Mouse (Mus musculus) liver, embryonic 13.5 days (tissue): ENCODE data around the gene Olfr1346. TPM values are rescaled to one million over a fixed set of nuclear protein-coding genes. Genes with fewer than 3 reads are reported as not detected.
A peak's percentile ranks its signal among the peaks of the same experiment; 100 is the strongest.
"Not testable (repeated sequence)": the region's sequence is repeated elsewhere in the genome, so short reads cannot be mapped to it uniquely, and the experiment has no call there.

ENCODE experiments used
- ATAC-seq: fragments of 200-750 bp; cut with Nextera tagmentation; 2 replicates; pipeline ENCODE4 v1.8.0; 2017; ENCODE audit warnings: low read depth, mild to moderate bottlenecking, moderate number of reproducible peaks, moderate library complexity
- DNase-seq: peaks from one replicate; pipeline ENCODE4 v3.0.0; 2022
- H3K27ac ChIP-seq: fragments of 300-500 bp; sonication (generic); 2 replicates; pipeline ENCODE4 v1.5.1; 2015; ENCODE audit warnings: moderate library complexity, mild to moderate bottlenecking, inconsistent platforms
- H3K27me3 ChIP-seq: fragments of 300-500 bp; sonication (generic); 2 replicates; pipeline ENCODE4 v1.6.1; 2015; ENCODE audit warnings: mild to moderate bottlenecking, inconsistent platforms
- H3K36me3 ChIP-seq: fragments of 300-500 bp; sonication (generic); 2 replicates; pipeline ENCODE4 v1.6.1; 2015; ENCODE audit warnings: mild to moderate bottlenecking, inconsistent platforms
- H3K4me1 ChIP-seq: fragments of 300-500 bp; sonication (generic); replicated peaks from 2 replicates; pipeline ENCODE4 v1.6.1; 2015; ENCODE audit warnings: inconsistent platforms
- H3K4me2 ChIP-seq: fragments of 300-500 bp; sonication (generic); 2 replicates; pipeline ENCODE4 v1.6.1; 2015; ENCODE audit warnings: inconsistent platforms, mild to moderate bottlenecking, moderate library complexity
- H3K4me3 ChIP-seq: fragments of 300-500 bp; sonication (generic); replicated peaks from 2 replicates; pipeline ENCODE4 v1.5.1; 2015; ENCODE audit warnings: mild to moderate bottlenecking, inconsistent platforms
- H3K9ac ChIP-seq: fragments of 300-500 bp; sonication (generic); 2 replicates; pipeline ENCODE4 v1.6.1; 2015; ENCODE audit warnings: mild to moderate bottlenecking, inconsistent platforms
- H3K9me3 ChIP-seq: fragments of 300-500 bp; sonication (generic); replicated peaks from 2 replicates; pipeline ENCODE4 v1.6.1; 2016; ENCODE audit warnings: inconsistent platforms
- WGBS: fragments of 180-500 bp; shearing (Covaris S2); methylation state at CpG from one replicate; pipeline ENCODE4 v1.1.7; 2015; ENCODE audit not compliant: insufficient replicate concordance; 5-methylcytosine and 5-hydroxymethylcytosine counted together
- polyA plus RNA-seq: library from polyadenylated mRNA; unstranded; fragments of >200 nt; fragmentation: Nextera tagmentation; extraction: Ambion mirVana; gene quantifications from 2 replicates; pipeline ENCODE4 v1.2.1, GENCODE M21; 2015

Olfr1346 gene
- not detected in 2 replicates for polyA plus RNA-seq

- H3K27ac ChIP-seq = no peak within 1 kb of the TSS
- H3K4me1 ChIP-seq = no peaks in the 10 kb centered on the region
- DNase-seq = no peak
Measured at GRCm38 (mm10) chr7:6466951-6467350, at the start of gene Olfr1346. Gene Olfr1346 (plus strand): TSS chr7:6467101.

GRCm38 (mm10) chr7:6419894-6420293, 47.0 kb upstream of the Olfr1346 start:
- no peaks in the 10 kb centered on the region for H3K27me3 ChIP-seq
- no peak overlapping the region for H3K4me3 ChIP-seq
- DNase-seq (no peak), ATAC-seq (no peak)
- no peak overlapping the region for H3K4me2 ChIP-seq
- 49% methylated on average over 6 of the region's 6 CpGs for WGBS
- no peaks in the 10 kb centered on the region for H3K4me1 ChIP-seq
- no peak overlapping the region for H3K9ac ChIP-seq
- no peaks in the 10 kb centered on the region for H3K36me3 ChIP-seq
- no peaks in the 10 kb centered on the region for H3K9me3 ChIP-seq
- H3K27ac ChIP-seq = no peak overlapping the region

More at GRCm38 (mm10) chr7:6466951-6467350, at the start of gene Olfr1346:
- Histone ChIP-seq H3K9ac (no peak within 1 kb of the TSS), H3K4me2 (no peak within 1 kb of the TSS), H3K9me3 (no peaks in the 10 kb centered on the region), H3K36me3 (no peaks in the 10 kb centered on the region), H3K4me3 (no peak within 1 kb of the TSS), H3K27me3 (no peaks in the 10 kb centered on the region)
- no peak for ATAC-seq

GRCm38 (mm10) chr7:6429381-6429780, 37.5 kb upstream of the Olfr1346 start:
- Histone ChIP-seq H3K27ac (no peak overlapping the region), H3K27me3 (no peaks in the 10 kb centered on the region), H3K9ac (no peak overlapping the region), H3K9me3 (peaks cover 4% of the 10 kb centered on the region; the same call in 1 of the 2 replicates), H3K4me1 (no peaks in the 10 kb centered on the region), H3K36me3 (no peaks in the 10 kb centered on the region), H3K4me2 (no peak overlapping the region), H3K4me3 (no peak overlapping the region)
- 70% methylated on average over 3 of the region's 3 CpGs for WGBS
- DNase-seq (no peak), ATAC-seq (no peak)

- Histone ChIP-seq H3K4me3 (no peak overlapping the region), H3K4me1 (no peaks in the 10 kb centered on the region), H3K9ac (no peak overlapping the region), H3K36me3 (no peaks in the 10 kb centered on the region), H3K27me3 (no peaks in the 10 kb centered on the region), H3K27ac (no peak overlapping the region), H3K4me2 (no peak overlapping the region), H3K9me3 (peaks cover 4% of the 10 kb centered on the region; the same call in 1 of the 2 replicates)
- DNase-seq (peak; percentile 14), ATAC-seq (no peak)
- WGBS = 25% methylated on average over 2 of the region's 2 CpGs
Measured at GRCm38 (mm10) chr7:6430342-6430741, 36.6 kb upstream of the Olfr1346 start.

- ATAC-seq (no peak), DNase-seq (no peak)
- H3K4me2 ChIP-seq = no peak within 1 kb of the TSS
- H3K4me3 ChIP-seq = no peak within 1 kb of the TSS
- no peak within 1 kb of the TSS for H3K9ac ChIP-seq
- no peaks in the 10 kb centered on the region for H3K9me3 ChIP-seq
- 41% methylated on average over 3 of the region's 3 CpGs for WGBS
- H3K36me3 ChIP-seq = no peaks in the 10 kb centered on the region
- no peaks in the 10 kb centered on the region for H3K27me3 ChIP-seq
- no peaks in the 10 kb centered on the region for H3K4me1 ChIP-seq
- no peak within 1 kb of the TSS for H3K27ac ChIP-seq
Measured at GRCm38 (mm10) chr7:6438388-6438787, 28.5 kb upstream of the Olfr1346 start, which contains the start of gene Olfr1344. Gene Olfr1344 (plus strand): TSS chr7:6438688.

- H3K27me3 ChIP-seq = no peaks in the 10 kb centered on the region
- no peaks in the 10 kb centered on the region for H3K36me3 ChIP-seq
- ATAC-seq = no peak
- no peaks in the 10 kb centered on the region for H3K9me3 ChIP-seq
- no peak overlapping the region for H3K4me3 ChIP-seq
- H3K27ac ChIP-seq = no peak overlapping the region
- WGBS = 33% methylated on average over 2 of the region's 2 CpGs
- H3K4me2 ChIP-seq = no peak overlapping the region
- no peak for DNase-seq
- no peak overlapping the region for H3K9ac ChIP-seq
- H3K4me1 ChIP-seq = no peaks in the 10 kb centered on the region
Measured at GRCm38 (mm10) chr7:6441173-6441572, 25.7 kb upstream of the Olfr1346 start.

GRCm38 (mm10) chr7:6447771-6448170, 19.1 kb upstream of the Olfr1346 start:
- DNase-seq = no peak
- 27% methylated on average over 5 of the region's 5 CpGs for WGBS
- no peak overlapping the region for H3K4me2 ChIP-seq
- H3K4me1 ChIP-seq = no peaks in the 10 kb centered on the region
- no peaks in the 10 kb centered on the region for H3K36me3 ChIP-seq
- no peak overlapping the region for H3K27ac ChIP-seq
- no peak overlapping the region for H3K4me3 ChIP-seq
- no peak for ATAC-seq
- no peaks in the 10 kb centered on the region for H3K9me3 ChIP-seq
- no peak overlapping the region for H3K9ac ChIP-seq
- no peaks in the 10 kb centered on the region for H3K27me3 ChIP-seq

GRCm38 (mm10) chr7:6455868-6456267, 11.0 kb upstream of the Olfr1346 start, which contains the start of gene Olfr1336:
Gene Olfr1336 (plus strand): TSS chr7:6456168.
- ATAC-seq = no peak
- H3K4me1 ChIP-seq = no peaks in the 10 kb centered on the region
- H3K36me3 ChIP-seq = no peaks in the 10 kb centered on the region
- no peaks in the 10 kb centered on the region for H3K9me3 ChIP-seq
- H3K4me3 ChIP-seq = no peak within 1 kb of the TSS
- H3K27me3 ChIP-seq = no peaks in the 10 kb centered on the region
- no peak within 1 kb of the TSS for H3K27ac ChIP-seq
- H3K9ac ChIP-seq = no peak within 1 kb of the TSS
- H3K4me2 ChIP-seq = no peak within 1 kb of the TSS
- DNase-seq = no peak

GRCm38 (mm10) chr7:6456399-6456798, 10.5 kb upstream of the Olfr1346 start:
- no peaks in the 10 kb centered on the region for H3K9me3 ChIP-seq
- DNase-seq (no peak), ATAC-seq (no peak)
- no peak overlapping the region for H3K4me3 ChIP-seq
- no peak overlapping the region for H3K27ac ChIP-seq
- H3K9ac ChIP-seq = no peak overlapping the region
- no peaks in the 10 kb centered on the region for H3K27me3 ChIP-seq
- H3K4me2 ChIP-seq = no peak overlapping the region
- WGBS = 33% methylated on average over 3 of the region's 3 CpGs
- H3K4me1 ChIP-seq = no peaks in the 10 kb centered on the region
- no peaks in the 10 kb centered on the region for H3K36me3 ChIP-seq

- H3K4me1 ChIP-seq, H3K9me3 ChIP-seq, H3K27me3 ChIP-seq, H3K36me3 ChIP-seq, H3K27ac ChIP-seq, H3K4me3 ChIP-seq, DNase-seq, H3K9ac ChIP-seq, H3K4me2 ChIP-seq, ATAC-seq: not testable (repeated sequence)
- WGBS = 42% methylated on average over 2 of the region's 2 CpGs
Measured at GRCm38 (mm10) chr7:6477633-6478032, 10.7 kb downstream of the Olfr1346 start.

- no peak for DNase-seq
- H3K4me3 ChIP-seq = no peak within 1 kb of the TSS
- no peaks in the 10 kb centered on the region for H3K4me1 ChIP-seq
- WGBS = 5% methylated on average over 2 of the region's 2 CpGs
- H3K36me3 ChIP-seq = no peaks in the 10 kb centered on the region
- H3K9me3 ChIP-seq = 0 out of 2 replicates have a peak, but pooled peaks cover 6% of the 10 kb centered on the region
- no peak within 1 kb of the TSS for H3K9ac ChIP-seq
- H3K4me2 ChIP-seq = no peak within 1 kb of the TSS
- H3K27ac ChIP-seq = no peak within 1 kb of the TSS
- no peaks in the 10 kb centered on the region for H3K27me3 ChIP-seq
- ATAC-seq = no peak
Measured at GRCm38 (mm10) chr7:6486841-6487240, 19.9 kb downstream of the Olfr1346 start, which contains the start of gene Olfr5. Gene Olfr5 (minus strand): TSS chr7:6486941.

- 35% methylated on average over 1 of the region's 1 CpGs for WGBS
- ATAC-seq = no peak
- Histone ChIP-seq H3K9ac (no peak within 1 kb of the TSS), H3K9me3 (peaks cover 5% of the 10 kb centered on the region; the same call in 1 of the 2 replicates), H3K4me3 (no peak within 1 kb of the TSS), H3K4me1 (no peaks in the 10 kb centered on the region), H3K36me3 (no peaks in the 10 kb centered on the region), H3K4me2 (no peak within 1 kb of the TSS), H3K27me3 (no peaks in the 10 kb centered on the region), H3K27ac (no peak within 1 kb of the TSS)
- DNase-seq = no peak
Measured at GRCm38 (mm10) chr7:6499655-6500054, 32.8 kb downstream of the Olfr1346 start, which contains the start of gene Olfr1347. Gene Olfr1347 (minus strand): TSS chr7:6499755.
